Mouse (Mus musculus): Measurements from ENCODE around the gene Crtam. TPM values are rescaled to one million over a fixed set of nuclear protein-coding genes. Genes with fewer than 3 reads are reported as not detected.

The Crtam gene
- polyA plus RNA-seq, 1 experiment, result 0.11 TPM

DNA sequence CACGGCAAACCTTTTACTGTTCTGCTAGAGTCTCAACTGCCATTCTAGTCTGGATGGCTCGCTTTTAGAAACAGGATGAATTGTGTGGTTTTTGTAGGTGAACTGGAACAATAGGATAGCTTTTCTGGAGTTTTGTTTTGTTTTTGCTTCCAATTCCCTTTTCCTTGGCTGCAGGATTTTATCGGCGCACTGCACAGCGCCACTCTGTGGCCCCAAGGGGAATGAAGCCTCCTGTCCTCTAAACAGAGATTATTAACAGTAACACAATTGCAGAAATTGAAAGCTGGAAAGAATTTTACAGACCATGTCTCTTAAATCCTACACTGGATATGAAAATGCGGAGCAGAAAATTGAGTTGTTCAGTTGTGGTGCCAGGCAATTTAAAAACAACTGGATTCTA is 21.9 kb downstream of the Crtam start:
- Histone ChIP-seq H3K36me3 (ENCODE audit: control insufficient read depth, insufficient read depth, low read length) (no peaks in the 10 kb centered on the region), H3K27ac (ENCODE audit: insufficient read depth, low read depth, low read length) (no peak overlapping the region), H3K27me3 (replicated peaks; ENCODE audit: control insufficient read depth, insufficient read depth, low read length) (no peaks in the 10 kb centered on the region), H3K4me3 (ENCODE audit: insufficient read depth, low read depth, low read length) (no peak overlapping the region), H3K4me1 (ENCODE audit: control insufficient read depth, insufficient read depth, low read length) (no peaks in the 10 kb centered on the region)
- 33% methylated on average over 6 of the region's 6 CpGs for WGBS
- TF ChIP-seq POLR2A (IDR thresholded peaks at IDR 0.05; ENCODE audit: low read depth, low read length) (no peak), CTCF (conservative IDR thresholded peaks at IDR 0.05; ENCODE audit: insufficient read depth, insufficient read length, low read depth, low read length) (peak; percentile 56)
- peak; percentile 7 for DNase-seq

DNA sequence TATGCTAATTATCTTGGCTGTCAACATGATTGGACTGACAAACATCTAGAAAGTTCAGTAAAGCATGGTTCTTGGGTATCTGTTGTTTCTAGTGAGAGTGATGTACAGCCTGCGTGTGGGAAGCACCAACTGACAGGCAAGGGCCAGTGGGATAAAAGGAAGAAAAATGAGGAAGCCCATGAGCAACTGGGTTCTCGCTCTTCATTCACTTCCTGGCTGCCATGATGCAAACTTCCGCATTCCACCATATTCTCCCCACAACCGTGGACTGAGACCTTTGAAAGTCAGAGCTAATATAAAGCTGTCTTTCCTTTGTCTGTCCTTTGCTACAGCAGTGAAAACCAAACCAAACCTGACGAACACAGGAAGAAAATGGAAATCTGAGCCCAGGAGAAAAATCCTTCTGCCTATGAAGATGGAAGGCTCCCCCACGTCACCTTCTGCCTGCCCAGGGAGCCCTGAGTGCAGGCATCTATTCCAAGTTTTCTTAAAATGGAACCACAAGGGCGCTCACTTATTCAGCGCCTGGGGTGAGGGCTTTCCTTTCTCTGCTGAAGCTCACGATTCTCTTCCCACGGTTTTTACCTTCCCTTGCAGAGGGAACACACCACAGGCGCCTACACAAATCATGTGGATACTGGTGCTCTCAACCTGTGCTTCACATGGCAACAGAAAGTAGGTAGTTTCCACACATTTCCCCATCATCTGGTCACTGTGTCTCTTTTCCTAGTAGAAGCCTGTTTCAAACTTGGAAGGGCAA is 30.2 kb downstream of the Crtam start:
- Histone ChIP-seq H3K27ac (ENCODE audit: insufficient read depth, low read depth, low read length) (no peak overlapping the region), H3K27me3 (replicated peaks; ENCODE audit: control insufficient read depth, insufficient read depth, low read length) (no peaks in the 10 kb centered on the region), H3K36me3 (ENCODE audit: control insufficient read depth, insufficient read depth, low read length) (no peaks in the 10 kb centered on the region), H3K4me3 (ENCODE audit: insufficient read depth, low read depth, low read length) (no peak overlapping the region), H3K4me1 (ENCODE audit: control insufficient read depth, insufficient read depth, low read length) (no peaks in the 10 kb centered on the region)
- no peak for TF ChIP-seq CTCF (conservative IDR thresholded peaks at IDR 0.05; ENCODE audit: insufficient read depth, insufficient read length, low read depth, low read length)
- TF ChIP-seq POLR2A (IDR thresholded peaks at IDR 0.05; ENCODE audit: low read depth, low read length), result no peak
- no peak for DNase-seq
- WGBS, result 70% methylated on average over 11 of the region's 11 CpGs

DNA sequence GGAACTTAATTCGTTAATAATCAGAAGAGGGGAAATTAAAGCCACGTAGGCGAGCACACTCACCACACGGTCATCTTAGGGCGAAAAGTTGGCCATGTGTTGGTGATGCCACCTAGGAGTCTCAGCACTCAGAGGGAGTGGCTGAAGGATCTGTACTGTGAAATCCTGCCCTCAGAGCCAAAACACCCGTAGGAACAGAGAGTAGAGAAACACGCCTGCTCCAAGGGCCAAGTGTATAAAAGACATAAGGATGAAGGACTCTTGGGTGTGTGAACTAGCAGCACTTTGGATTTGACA is 40.1 kb downstream of the Crtam start:
- TF ChIP-seq POLR2A (IDR thresholded peaks at IDR 0.05; ENCODE audit: low read depth, low read length) (no peak), CTCF (conservative IDR thresholded peaks at IDR 0.05; ENCODE audit: insufficient read depth, insufficient read length, low read depth, low read length) (no peak)
- no peak overlapping the region for H3K4me3 ChIP-seq (ENCODE audit: insufficient read depth, low read depth, low read length)
- WGBS, result 30% methylated on average over 7 of the region's 7 CpGs

DNA sequence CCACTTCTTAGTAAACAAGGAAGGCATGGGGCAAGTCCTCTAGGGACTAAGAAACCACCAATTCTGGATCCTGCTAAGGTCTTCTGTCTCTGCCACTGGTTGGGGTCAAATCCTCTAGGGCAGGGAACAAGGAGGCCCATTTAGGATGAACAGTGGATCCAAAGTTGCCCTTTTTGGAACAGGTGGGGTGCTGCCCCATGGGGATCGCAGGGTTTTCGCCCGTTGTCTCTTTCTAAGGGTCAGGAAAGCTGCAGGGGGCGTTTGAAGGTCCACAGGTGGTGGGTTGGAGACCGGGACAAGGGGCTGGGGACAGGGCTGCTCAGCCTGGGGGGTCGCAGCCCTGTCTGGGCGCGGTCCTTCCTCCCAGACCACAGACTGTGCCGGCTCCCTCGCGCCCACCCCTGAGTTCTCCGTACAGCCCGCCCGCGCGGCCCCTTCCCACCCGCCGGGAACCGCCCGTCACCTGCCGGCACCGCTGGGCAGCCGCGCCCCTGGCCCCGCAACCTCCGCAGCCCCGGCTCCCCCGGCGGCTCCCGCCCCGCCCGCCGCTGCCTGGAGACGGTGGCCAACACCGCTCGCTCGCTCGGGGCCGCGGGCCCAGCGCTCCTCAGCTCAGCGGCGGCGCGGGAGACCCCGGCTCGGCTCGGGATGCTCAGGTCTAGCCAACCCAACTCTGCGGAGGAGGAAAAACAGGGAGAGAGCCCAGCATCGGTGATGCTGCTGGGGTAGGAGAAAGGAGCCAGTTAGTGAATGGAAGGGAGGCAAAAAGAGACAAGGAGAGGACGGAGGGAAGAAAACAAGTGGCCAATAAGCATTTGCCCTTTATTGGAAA is 40.6 kb downstream of the Crtam start, which contains the start of gene Jhy:
TSS of gene Jhy (minus strand) at position 533 of the 832 bp plus-strand sequence.
- Histone ChIP-seq H3K4me1 (ENCODE audit: control insufficient read depth, insufficient read depth, low read length) (no peaks in the 10 kb centered on the region), H3K4me3 (ENCODE audit: insufficient read depth, low read depth, low read length) (no peak within 1 kb of the TSS), H3K27ac (ENCODE audit: insufficient read depth, low read depth, low read length) (no peak within 1 kb of the TSS), H3K36me3 (ENCODE audit: control insufficient read depth, insufficient read depth, low read length) (no peaks in the 10 kb centered on the region), H3K27me3 (replicated peaks; ENCODE audit: control insufficient read depth, insufficient read depth, low read length) (no peaks in the 10 kb centered on the region)
- no peak for DNase-seq
- TF ChIP-seq POLR2A (IDR thresholded peaks at IDR 0.05; ENCODE audit: low read depth, low read length), result no peak
- TF ChIP-seq CTCF (conservative IDR thresholded peaks at IDR 0.05; ENCODE audit: insufficient read depth, insufficient read length, low read depth, low read length), result no peak
- WGBS, result 4% methylated on average over 51 of the region's 51 CpGs

More for the DNA sequence above, 40.1 kb downstream of the Crtam start:
- no peaks in the 10 kb centered on the region for H3K27me3 ChIP-seq (replicated peaks; ENCODE audit: control insufficient read depth, insufficient read depth, low read length)
- no peak overlapping the region for H3K27ac ChIP-seq (ENCODE audit: insufficient read depth, low read depth, low read length)
- no peaks in the 10 kb centered on the region for H3K4me1 ChIP-seq (ENCODE audit: control insufficient read depth, insufficient read depth, low read length)
- DNase-seq, result no peak
- H3K36me3 ChIP-seq (ENCODE audit: control insufficient read depth, insufficient read depth, low read length), result no peaks in the 10 kb centered on the region

DNA sequence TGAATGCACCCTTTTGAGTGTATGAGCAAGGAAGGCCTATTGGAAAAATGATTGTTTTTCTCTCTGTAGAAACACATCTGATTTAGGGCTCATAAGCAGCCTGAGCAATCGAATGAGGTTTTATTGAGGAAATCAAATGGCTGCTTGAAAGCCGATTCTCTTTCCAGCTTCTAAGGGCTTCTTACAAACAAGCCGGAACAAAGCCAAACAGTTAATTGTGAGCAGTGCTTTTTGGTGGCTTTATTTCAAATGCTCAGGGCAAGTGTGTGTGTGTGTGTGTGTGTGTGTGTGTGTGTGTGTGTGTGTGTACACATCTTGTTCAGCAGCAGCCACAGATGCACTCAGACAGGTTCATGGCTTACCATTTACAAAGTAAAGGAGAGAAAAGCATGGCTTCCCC is 43.0 kb downstream of the Crtam start:
- H3K36me3 ChIP-seq (ENCODE audit: control insufficient read depth, insufficient read depth, low read length), result no peaks in the 10 kb centered on the region
- TF ChIP-seq POLR2A (IDR thresholded peaks at IDR 0.05; ENCODE audit: low read depth, low read length) (no peak), CTCF (conservative IDR thresholded peaks at IDR 0.05; ENCODE audit: insufficient read depth, insufficient read length, low read depth, low read length) (no peak)
- DNase-seq, result no peak
- H3K4me1 ChIP-seq (ENCODE audit: control insufficient read depth, insufficient read depth, low read length), result no peaks in the 10 kb centered on the region
- H3K27ac ChIP-seq (ENCODE audit: insufficient read depth, low read depth, low read length), result no peak overlapping the region
- no peaks in the 10 kb centered on the region for H3K27me3 ChIP-seq (replicated peaks; ENCODE audit: control insufficient read depth, insufficient read depth, low read length)
- WGBS, result 63% methylated on average over 3 of the region's 3 CpGs
- no peak overlapping the region for H3K4me3 ChIP-seq (ENCODE audit: insufficient read depth, low read depth, low read length)

DNA sequence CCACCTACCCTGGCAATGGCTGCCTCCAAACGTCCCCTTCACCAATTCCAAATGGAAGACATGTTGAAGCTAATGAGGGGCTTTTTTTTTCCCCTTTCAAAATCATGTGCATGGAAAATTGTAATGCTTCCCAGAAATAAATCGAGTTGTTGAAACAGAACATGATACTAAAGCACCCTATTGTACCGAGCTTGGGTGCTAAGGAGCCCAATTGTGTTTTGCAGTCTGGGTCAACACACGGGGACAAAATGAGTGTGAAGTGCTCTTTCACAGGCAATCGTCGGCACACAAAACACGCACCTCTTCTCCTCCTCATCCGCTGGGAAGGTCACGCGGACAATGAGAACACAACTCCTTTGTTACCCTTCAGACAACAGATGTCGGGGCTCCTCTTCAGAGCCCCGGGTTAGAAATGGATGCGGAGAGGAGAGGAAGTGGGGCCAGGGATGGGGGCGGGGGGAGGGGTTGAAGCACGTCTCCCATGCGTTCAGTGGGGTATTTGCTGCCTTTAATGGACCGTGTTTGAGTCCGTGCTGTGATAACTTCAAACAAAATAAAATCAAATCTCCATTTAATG is 55.3 kb downstream of the Crtam start:
- no peak overlapping the region for H3K4me3 ChIP-seq (ENCODE audit: insufficient read depth, low read depth, low read length)
- H3K4me1 ChIP-seq (ENCODE audit: control insufficient read depth, insufficient read depth, low read length), result no peaks in the 10 kb centered on the region
- no peak for TF ChIP-seq CTCF (conservative IDR thresholded peaks at IDR 0.05; ENCODE audit: insufficient read depth, insufficient read length, low read depth, low read length)
- no peak for TF ChIP-seq POLR2A (IDR thresholded peaks at IDR 0.05; ENCODE audit: low read depth, low read length)
- DNase-seq, result no peak
- H3K27me3 ChIP-seq (replicated peaks; ENCODE audit: control insufficient read depth, insufficient read depth, low read length), result no peaks in the 10 kb centered on the region
- WGBS, result 51% methylated on average over 18 of the region's 18 CpGs
- H3K27ac ChIP-seq (ENCODE audit: insufficient read depth, low read depth, low read length), result no peak overlapping the region
- H3K36me3 ChIP-seq (ENCODE audit: control insufficient read depth, insufficient read depth, low read length), result no peaks in the 10 kb centered on the region

DNA sequence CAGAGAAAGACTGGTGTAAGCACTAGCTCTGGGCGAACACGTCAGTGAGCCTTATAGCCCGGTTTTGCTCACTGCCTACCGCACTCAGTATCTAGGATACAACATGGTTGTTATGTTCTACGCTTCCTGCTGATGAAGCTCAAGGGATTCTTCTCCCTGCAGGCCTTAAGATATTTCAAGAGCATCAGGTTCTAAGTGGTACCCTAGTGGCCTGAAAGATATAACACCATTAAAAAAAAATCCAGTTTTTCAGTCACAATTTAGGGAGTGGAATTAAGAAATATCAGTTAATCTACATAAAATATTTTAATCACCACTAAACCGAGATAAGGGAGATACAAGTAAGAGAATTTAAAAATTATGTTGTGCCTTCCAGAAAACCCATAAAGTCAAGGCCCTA is 56.0 kb downstream of the Crtam start:
- Histone ChIP-seq H3K36me3 (ENCODE audit: control insufficient read depth, insufficient read depth, low read length) (no peaks in the 10 kb centered on the region), H3K4me1 (ENCODE audit: control insufficient read depth, insufficient read depth, low read length) (no peaks in the 10 kb centered on the region), H3K4me3 (ENCODE audit: insufficient read depth, low read depth, low read length) (no peak overlapping the region), H3K27me3 (replicated peaks; ENCODE audit: control insufficient read depth, insufficient read depth, low read length) (no peaks in the 10 kb centered on the region), H3K27ac (ENCODE audit: insufficient read depth, low read depth, low read length) (no peak overlapping the region)
- TF ChIP-seq CTCF (conservative IDR thresholded peaks at IDR 0.05; ENCODE audit: insufficient read depth, insufficient read length, low read depth, low read length), result no peak
- no peak for TF ChIP-seq POLR2A (IDR thresholded peaks at IDR 0.05; ENCODE audit: low read depth, low read length)
- DNase-seq, result no peak
- WGBS, result 96% methylated on average over 6 of the region's 6 CpGs
